Mouse (Mus musculus) MEL (cell line): ENCODE measurements around the gene Ccdc125.

Source experiments
- CTCF ChIP-seq, 3 experiments: IDR thresholded peaks in 2 of 3; conservative IDR thresholded peaks in 1 of 3; 2 replicates each; pipeline ENCODE4 v1.5.1; 2011 to 2012; ENCODE audit warnings: low read length in 3 of 3, low read depth in 2 of 3, mild to moderate bottlenecking in 2 of 3, improper control_type of control experiment in 1 of 3, inconsistent platforms in 1 of 3, mixed read lengths in 1 of 3, moderate library complexity in 1 of 3; ENCODE audit not compliant: control insufficient read depth in 1 of 3, insufficient read depth in 1 of 3, poor library complexity in 1 of 3, severe bottlenecking in 1 of 3
- EP300 ChIP-seq, 2 experiments: IDR thresholded peaks; 2 replicates each; pipeline ENCODE4 v1.6.1; 2011; ENCODE audit warnings: improper control_type of control experiment in 2 of 2, low read length in 2 of 2, low read depth in 1 of 2, mild to moderate bottlenecking in 1 of 2
- GABPA ChIP-seq: IDR thresholded peaks from 2 replicates; pipeline ENCODE4 v1.6.1; 2012; ENCODE audit warnings: low read depth, mild to moderate bottlenecking, inconsistent platforms, low read length, improper control_type of control experiment, moderate library complexity
- MAX ChIP-seq: IDR thresholded peaks from 2 replicates; pipeline ENCODE4 v1.6.1; 2011; ENCODE audit warnings: low read length, improper control_type of control experiment
- POLR2A ChIP-seq, 2 experiments: IDR thresholded peaks; 2 replicates each; pipeline ENCODE4 v1.6.1; 2011 to 2012; ENCODE audit warnings: low read length in 2 of 2, mild to moderate bottlenecking in 2 of 2, control low read depth in 1 of 2, improper control_type of control experiment in 1 of 2, low read depth in 1 of 2, moderate library complexity in 1 of 2; ENCODE audit not compliant: control insufficient read depth in 1 of 2, insufficient read depth in 1 of 2, poor library complexity in 1 of 2
- RAD21 ChIP-seq: IDR thresholded peaks from 2 replicates; pipeline ENCODE4 v1.6.1; 2011; ENCODE audit warnings: mild to moderate bottlenecking, low read depth, low read length, improper control_type of control experiment
- SMC3 ChIP-seq: IDR thresholded peaks from 2 replicates; pipeline ENCODE4 v1.6.1; 2011; ENCODE audit warnings: low read depth, low read length, improper control_type of control experiment
- TCF12 ChIP-seq: IDR thresholded peaks from 2 replicates; pipeline ENCODE4 v1.6.1; 2014; ENCODE audit warnings: low read depth, mild to moderate bottlenecking, inconsistent platforms, low read length, improper control_type of control experiment, moderate library complexity

- TF ChIP-seq GABPA, result no peak
- TF ChIP-seq CTCF (IDR thresholded peaks at IDR 0.05 in 2 of 3, conservative IDR thresholded peaks at IDR 0.05 in 1 of 3; ENCODE audit: control insufficient read depth in 1 of 3, insufficient read depth in 1 of 3, low read depth in 2 of 3, low read length in 3 of 3, poor library complexity in 1 of 3, severe bottlenecking in 1 of 3), result no peak
- no peak for TF ChIP-seq POLR2A (IDR thresholded peaks at IDR 0.05; ENCODE audit: control insufficient read depth in 1 of 2, insufficient read depth in 1 of 2, low read depth in 1 of 2, low read length in 2 of 2, poor library complexity in 1 of 2)
- TF ChIP-seq MAX, result no peak
- no peak for TF ChIP-seq RAD21
- TF ChIP-seq SMC3, result no peak
- no peak for TF ChIP-seq EP300 (IDR thresholded peaks at IDR 0.05; ENCODE audit: low read depth in 1 of 2, low read length in 2 of 2)
- no peak for TF ChIP-seq TCF12
Measured at GRCm38 (mm10) chr13:100706206-100706605, 36.7 kb downstream of the Ccdc125 start.
